Mouse (Mus musculus) hindlimb bud, embryonic 11.5 days (tissue): Measurements from ENCODE around the gene Rabif.
"Not testable (repeated sequence)": the region's sequence is repeated elsewhere in the genome, so short reads cannot be mapped to it uniquely, and the experiment has no call there.

Source experiments
- DNase-seq: peaks from one replicate; pipeline ENCODE4 v3.0.0-alpha.2; 2012; ENCODE audit warnings: low read depth, low spot score; ENCODE audit errors: extremely low spot score

Gene Rabif

GRCm38 (mm10) chr1:134512584-134512983 is 18.1 kb downstream of the Rabif start:
- no peak for DNase-seq

- no peak for DNase-seq
Measured at GRCm38 (mm10) chr1:134513312-134513860, 18.9 kb downstream of the Rabif start.

- no peak for DNase-seq
Measured at GRCm38 (mm10) chr1:134513876-134514590, 19.6 kb downstream of the Rabif start.

- DNase-seq, result no peak
Measured at GRCm38 (mm10) chr1:134515891-134516290, 21.4 kb downstream of the Rabif start.

- DNase-seq, result no peak
Measured at GRCm38 (mm10) chr1:134516491-134517198, 22.2 kb downstream of the Rabif start.

GRCm38 (mm10) chr1:134517841-134518240 is 23.4 kb downstream of the Rabif start:
- not testable (repeated sequence) for DNase-seq

- DNase-seq, result no peak
Measured at GRCm38 (mm10) chr1:134518677-134519076, 24.2 kb downstream of the Rabif start.

- not testable (repeated sequence) for DNase-seq
Measured at GRCm38 (mm10) chr1:134519201-134519600, 24.8 kb downstream of the Rabif start.

- no peak for DNase-seq
Measured at GRCm38 (mm10) chr1:134520001-134520721, 25.7 kb downstream of the Rabif start.

GRCm38 (mm10) chr1:134521163-134521562 is 26.7 kb downstream of the Rabif start:
- no peak for DNase-seq

GRCm38 (mm10) chr1:134522325-134522724 is 27.9 kb downstream of the Rabif start:
- no peak for DNase-seq

- no peak for DNase-seq
Measured at GRCm38 (mm10) chr1:134524424-134524823, 30.0 kb downstream of the Rabif start.

- DNase-seq, result no peak
Measured at GRCm38 (mm10) chr1:134525015-134525414, 30.6 kb downstream of the Rabif start.

GRCm38 (mm10) chr1:134526752-134527151 is 32.3 kb downstream of the Rabif start:
- no peak for DNase-seq

GRCm38 (mm10) chr1:134530618-134531017 is 36.2 kb downstream of the Rabif start:
- DNase-seq, result no peak

GRCm38 (mm10) chr1:134533710-134534109 is 39.3 kb downstream of the Rabif start:
- DNase-seq, result not testable (repeated sequence)

GRCm38 (mm10) chr1:134535054-134535453 is 40.6 kb downstream of the Rabif start:
- no peak for DNase-seq

GRCm38 (mm10) chr1:134535513-134535912 is 41.1 kb downstream of the Rabif start:
- DNase-seq, result no peak

- DNase-seq, result no peak
Measured at GRCm38 (mm10) chr1:134540610-134541009, 46.2 kb downstream of the Rabif start.

- no peak for DNase-seq
Measured at GRCm38 (mm10) chr1:134548231-134548630, 53.8 kb downstream of the Rabif start.

- DNase-seq, result no peak
Measured at GRCm38 (mm10) chr1:134549632-134550132, 55.2 kb downstream of the Rabif start, which contains the start of gene Mgat4e. TSS of gene Mgat4e (minus strand) at chr1:134549682.
